Mouse (Mus musculus) megakaryocyte, adult 5-6 weeks (primary cell): ENCODE results near the gene Brca1. TPM values are rescaled to one million over a fixed set of nuclear protein-coding genes. Genes with fewer than 3 reads are reported as not detected.
A peak's percentile ranks its signal among the peaks of the same experiment; 100 is the strongest.
"Not testable (repeated sequence)": the region's sequence is repeated elsewhere in the genome, so short reads cannot be mapped to it uniquely, and the experiment has no call there.

ENCODE experiments used
- ATAC-seq: 2 replicates; pipeline ENCODE4 v1.8.0; 2016; ENCODE audit warnings: mild to moderate bottlenecking, inconsistent platforms; ENCODE audit not compliant: poor library complexity, severe bottlenecking
- total RNA-seq, 2 experiments: library from RNA; stranded (forward) in 1 of 2; stranded (reverse) in 1 of 2; fragments of 153-499, 151-499 nt in 1 of 2; fragments of 221-1000, 200-1000 nt in 1 of 2; gene quantifications; 2 replicates each; pipeline versions ENCODE4 v1.2.3 to v1.2.4; 2015 to 2017

Brca1 gene
- total RNA-seq, 2 experiments from 2014 or later = 15.3 to 26.8 TPM

- ATAC-seq = no peak
Observed at GRCm38 (mm10) chr11:101544132-101544531, 7.6 kb downstream of the Brca1 start.

- ATAC-seq = peak; percentile 49; the same call in 1 of the 2 replicates
Observed at GRCm38 (mm10) chr11:101543533-101543932, 8.2 kb downstream of the Brca1 start.

- ATAC-seq = no peak
Observed at GRCm38 (mm10) chr11:101526686-101527085, 25.1 kb downstream of the Brca1 start.

GRCm38 (mm10) chr11:101525936-101526595 is 25.7 kb downstream of the Brca1 start:
- no peak for ATAC-seq

GRCm38 (mm10) chr11:101525056-101525455 is 26.7 kb downstream of the Brca1 start:
- no peak for ATAC-seq

- ATAC-seq = no peak
Observed at GRCm38 (mm10) chr11:101524446-101524845, 27.3 kb downstream of the Brca1 start.

- ATAC-seq = no peak
Observed at GRCm38 (mm10) chr11:101519364-101519763, 32.4 kb downstream of the Brca1 start.

- ATAC-seq = no peak
Observed at GRCm38 (mm10) chr11:101518937-101519336, 32.8 kb downstream of the Brca1 start.

GRCm38 (mm10) chr11:101507090-101507489 is 44.7 kb downstream of the Brca1 start:
- ATAC-seq = no peak

- no peak for ATAC-seq
Observed at GRCm38 (mm10) chr11:101506269-101506780, 45.4 kb downstream of the Brca1 start.

- no peak for ATAC-seq
Observed at GRCm38 (mm10) chr11:101486126-101486525, 65.6 kb downstream of the Brca1 start.

GRCm38 (mm10) chr11:101485509-101486028 is 66.2 kb downstream of the Brca1 start:
- no peak for ATAC-seq

GRCm38 (mm10) chr11:101484814-101485213 is 66.9 kb downstream of the Brca1 start:
- ATAC-seq = no peak

- ATAC-seq = no peak
Observed at GRCm38 (mm10) chr11:101484245-101484644, 67.5 kb downstream of the Brca1 start.

- ATAC-seq = no peak
Observed at GRCm38 (mm10) chr11:101483804-101484203, 68.0 kb downstream of the Brca1 start.

- ATAC-seq = no peak
Observed at GRCm38 (mm10) chr11:101480912-101481311, 70.8 kb downstream of the Brca1 start.

GRCm38 (mm10) chr11:101479171-101479635 is 72.6 kb downstream of the Brca1 start:
- no peak for ATAC-seq

GRCm38 (mm10) chr11:101477552-101478211 is 74.1 kb downstream of the Brca1 start:
- ATAC-seq = no peak

GRCm38 (mm10) chr11:101477194-101477551 is 74.6 kb downstream of the Brca1 start:
- no peak for ATAC-seq

- not testable (repeated sequence) for ATAC-seq
Observed at GRCm38 (mm10) chr11:101476361-101476760, 75.4 kb downstream of the Brca1 start.

- no peak for ATAC-seq
Observed at GRCm38 (mm10) chr11:101474298-101474697, 77.5 kb downstream of the Brca1 start.

- not testable (repeated sequence) for ATAC-seq
Observed at GRCm38 (mm10) chr11:101473686-101474085, 78.1 kb downstream of the Brca1 start.
